Mouse (Mus musculus) urinary bladder, adult 2 months (tissue): ENCODE results near the gene Dnajc4. TPM values are rescaled to one million over a fixed set of nuclear protein-coding genes. Genes with fewer than 3 reads are reported as not detected.

Experiments used
- DNase-seq: peaks from one replicate; pipeline ENCODE4 v3.0.0; 2022; ENCODE audit warnings: low spot score
- polyA plus RNA-seq: library from polyadenylated mRNA; depleted of rRNA; stranded (reverse); fragments of >200 nt; gene quantifications from 2 replicates; pipeline ENCODE4 v1.2.3, GENCODE M21; 2012; rRNA removed

Gene Dnajc4
- polyA plus RNA-seq, 1 experiment, result 65.2 TPM

- DNase-seq, result no peak
These were observed 44.2 kb downstream of the Dnajc4 start for GRCm38 (mm10) chr19:6948186-6948585.

GRCm38 (mm10) chr19:6947742-6948141 lies 44.6 kb downstream of the Dnajc4 start:
- no peak for DNase-seq

- no peak for DNase-seq
These were observed 48.7 kb downstream of the Dnajc4 start for GRCm38 (mm10) chr19:6943709-6944108.

GRCm38 (mm10) chr19:6942764-6943163 lies 49.6 kb downstream of the Dnajc4 start:
- no peak for DNase-seq

- DNase-seq, result peak; percentile 89
These were observed 50.1 kb downstream of the Dnajc4 start, which contains the start of gene Gpr137 for GRCm38 (mm10) chr19:6942249-6942691. TSS of gene Gpr137 (minus strand) at chr19:6942480.

GRCm38 (mm10) chr19:6941372-6942248 lies 50.8 kb downstream of the Dnajc4 start, which contains the start of gene Bad:
TSS of gene Bad (plus strand) at chr19:6941861.
- DNase-seq, result peak; percentile 98

- no peak for DNase-seq
These were observed 51.7 kb downstream of the Dnajc4 start for GRCm38 (mm10) chr19:6940396-6941351.

- no peak for DNase-seq
These were observed 53.0 kb downstream of the Dnajc4 start for GRCm38 (mm10) chr19:6939106-6940002.

Other genes starting within 250 kb of the Dnajc4 start
- gene Rps6ka4, start 151.9 kb downstream of the Dnajc4 start, polyA plus RNA-seq, result 34.6 and 37.5 TPM in 2 replicates
- 2.5 and 3.2 TPM in 2 replicates for gene Ccdc88b, start 134.4 kb downstream of the Dnajc4 start, polyA plus RNA-seq
- 114 and 126 TPM in 2 replicates for gene Trmt112, start 82.9 kb downstream of the Dnajc4 start, polyA plus RNA-seq
- 308 and 425 TPM in 2 replicates for gene Prdx5, start 82.5 kb downstream of the Dnajc4 start, polyA plus RNA-seq
- gene Esrra, start 70.8 kb downstream of the Dnajc4 start, polyA plus RNA-seq, result 55.8 and 59.1 TPM in 2 replicates
- 3.6 and 4.1 TPM in 2 replicates for gene Catsperz, start 67.2 kb downstream of the Dnajc4 start, polyA plus RNA-seq
- 1.6 and 1.8 TPM in 2 replicates for gene Kcnk4, start 58.1 kb downstream of the Dnajc4 start, polyA plus RNA-seq
- 67.2 and 75.9 TPM in 2 replicates for gene Bad, start 50.7 kb downstream of the Dnajc4 start, polyA plus RNA-seq
- 46.3 and 52.2 TPM in 2 replicates for gene Gpr137, start 50.1 kb downstream of the Dnajc4 start, polyA plus RNA-seq
- gene Ppp1r14b, start 17.6 kb downstream of the Dnajc4 start, polyA plus RNA-seq, result 100 and 132 TPM in 2 replicates
- gene Plcb3, start 16.1 kb downstream of the Dnajc4 start, polyA plus RNA-seq, result 83.5 and 88.1 TPM in 2 replicates
- gene Fkbp2, start 12.1 kb downstream of the Dnajc4 start, polyA plus RNA-seq, result 83.0 and 89.1 TPM in 2 replicates
- gene Vegfb, start 4.9 kb downstream of the Dnajc4 start, polyA plus RNA-seq, result 48.1 and 76.3 TPM in 2 replicates
- 32.6 and 37.4 TPM in 2 replicates for gene Nudt22, start 3.5 kb upstream of the Dnajc4 start, polyA plus RNA-seq
- gene Trpt1, start 3.6 kb upstream of the Dnajc4 start, polyA plus RNA-seq, result 22.9 and 28.4 TPM in 2 replicates
- 13.9 and 15.7 TPM in 2 replicates for gene Fermt3, start 26.9 kb upstream of the Dnajc4 start, polyA plus RNA-seq
- gene Stip1, start 47.4 kb upstream of the Dnajc4 start, polyA plus RNA-seq, result 82.9 and 85.9 TPM in 2 replicates
- gene Macrod1, start 64.2 kb upstream of the Dnajc4 start, polyA plus RNA-seq, result 23.7 and 26.2 TPM in 2 replicates
- gene Flrt1, start 113.2 kb upstream of the Dnajc4 start, polyA plus RNA-seq, result 0.37 and 0.66 TPM in 2 replicates
- gene Otub1, start 213.7 kb upstream of the Dnajc4 start, polyA plus RNA-seq, result 91.0 and 97.6 TPM in 2 replicates
- gene Cox8a, start 225.0 kb upstream of the Dnajc4 start, polyA plus RNA-seq, result 508 and 528 TPM in 2 replicates
- gene Naa40, start 248.6 kb upstream of the Dnajc4 start, polyA plus RNA-seq, result 25.7 and 27.6 TPM in 2 replicates